Mouse (Mus musculus): Measurements from ENCODE around the gene Cntfr. TPM values are rescaled to one million over a fixed set of nuclear protein-coding genes. Genes with fewer than 3 reads are reported as not detected.
"Not testable (repeated sequence)": the region's sequence is repeated elsewhere in the genome, so short reads cannot be mapped to it uniquely, and the experiment has no call there.

The Cntfr gene
- 29.7 and 51.6 TPM in 2 replicates for polyA plus RNA-seq (2016; fragmentation: Nextera tagmentation; extraction: Ambion mirVana)

DNA sequence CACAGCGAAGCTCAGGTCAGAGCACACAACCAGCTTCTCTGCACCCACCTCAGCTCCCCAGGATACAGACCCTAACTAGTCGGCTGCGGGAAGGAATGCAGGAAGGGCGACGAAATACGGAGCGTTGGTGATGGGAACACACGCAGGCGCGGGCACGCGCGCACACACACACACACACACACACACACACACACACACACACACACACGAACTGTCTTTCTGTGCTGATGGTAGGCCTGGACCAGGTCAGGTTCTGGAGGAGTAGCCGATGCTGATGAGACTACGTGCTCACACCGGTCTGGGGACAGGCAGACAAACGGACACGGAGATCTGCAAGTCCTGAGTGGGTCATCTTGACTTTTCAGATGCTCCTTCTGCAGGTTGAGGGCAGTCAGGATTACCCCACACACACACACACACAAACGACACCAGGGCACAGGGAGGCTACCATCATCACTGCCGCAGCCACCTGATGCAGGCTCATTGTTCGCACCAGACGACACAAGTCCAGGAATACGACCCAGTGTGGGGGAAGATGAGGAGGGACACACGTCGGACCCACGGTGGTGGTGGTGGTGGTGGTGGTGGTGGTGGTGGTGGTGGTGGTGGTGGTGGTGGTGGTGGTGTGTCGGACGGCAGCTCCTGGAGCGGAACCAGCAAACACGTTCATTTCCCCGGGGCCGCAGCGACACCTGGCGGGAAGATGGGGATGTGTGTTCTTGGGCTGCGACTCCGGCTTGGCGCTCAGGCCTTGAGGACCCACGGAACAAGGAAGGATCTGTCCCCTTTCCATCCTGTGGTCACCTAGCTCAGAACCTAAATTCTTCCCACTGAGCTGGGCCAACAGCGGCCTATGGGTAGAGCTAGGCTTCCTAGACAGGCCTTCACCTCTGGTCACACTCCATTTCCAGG is at the start of gene Cntfr:
Cntfr (minus strand) TSS at position 160 of the 912 bp plus-strand sequence.
- Histone ChIP-seq H3K27ac (0 out of 2 replicates have a peak within 1 kb of the TSS, but pooled peaks have one; percentile 81), H3K4me3 (peak within 1 kb of the TSS; percentile 42), H3K4me1 (replicated peaks) (peaks cover 17% of the 10 kb centered on the region)
- H3K27me3 ChIP-seq (ENCODE audit: insufficient read depth, poor library complexity, severe bottlenecking); H3K36me3 ChIP-seq; H3K9me3 ChIP-seq: not testable (repeated sequence)
- WGBS, result 12% methylated on average over 36 of the region's 40 CpGs
- DNase-seq (ENCODE audit: low spot score), result peak; percentile 86

DNA sequence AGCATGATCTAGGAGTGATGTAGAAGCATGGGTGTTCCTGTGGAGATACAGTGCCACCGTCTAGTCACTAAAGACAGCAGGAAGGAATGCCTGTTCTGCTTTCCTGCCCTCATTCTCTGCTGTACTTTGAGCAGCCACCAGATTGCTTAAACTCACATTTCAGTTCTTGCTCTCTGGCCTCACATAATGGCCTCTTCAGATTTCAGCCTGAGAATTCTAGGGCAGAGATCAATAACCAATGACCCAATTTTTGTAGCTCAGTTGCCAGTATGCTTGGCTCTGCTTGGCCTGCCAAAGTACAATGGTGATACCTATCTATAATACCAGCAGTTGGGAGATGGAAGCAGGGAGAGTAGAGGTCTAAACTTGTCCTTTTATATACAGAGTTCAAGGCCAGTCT is 48.1 kb upstream of the Cntfr start:
- 79% methylated on average over 1 of the region's 1 CpGs for WGBS
- peaks cover 21% of the 10 kb centered on the region for H3K9me3 ChIP-seq
- no peak for DNase-seq (ENCODE audit: low spot score)
- no peaks in the 10 kb centered on the region; the same call in 1 of the 2 replicates for H3K27me3 ChIP-seq (ENCODE audit: insufficient read depth, poor library complexity, severe bottlenecking)
- H3K4me1 ChIP-seq (replicated peaks), result peaks cover 15% of the 10 kb centered on the region
- H3K36me3 ChIP-seq, result no peaks in the 10 kb centered on the region
- H3K4me3 ChIP-seq, result no peak overlapping the region
- no peak overlapping the region for H3K27ac ChIP-seq

DNA sequence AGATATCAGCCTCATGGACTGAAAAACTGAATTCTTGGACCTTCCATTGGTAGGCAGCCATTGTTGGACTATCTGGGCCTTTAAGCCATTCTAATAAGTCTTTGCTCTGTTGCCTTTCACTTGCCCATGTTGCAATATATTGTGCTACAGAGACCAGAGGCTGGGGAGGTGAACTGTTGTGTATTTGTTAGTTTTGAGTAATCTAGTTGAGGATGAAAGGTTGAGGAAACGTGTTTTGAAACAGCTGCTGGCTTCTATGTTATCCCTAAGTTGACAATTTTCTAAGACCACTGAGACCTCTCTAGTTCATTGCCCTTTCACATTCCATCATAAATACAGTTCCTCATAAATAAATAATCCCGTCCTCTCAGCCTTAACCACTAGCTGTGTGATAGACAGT is 47.2 kb upstream of the Cntfr start:
- Histone ChIP-seq H3K36me3 (peaks cover 7% of the 10 kb centered on the region), H3K27ac (no peak overlapping the region), H3K9me3 (peaks cover 21% of the 10 kb centered on the region), H3K4me3 (no peak overlapping the region), H3K4me1 (replicated peaks) (peaks cover 23% of the 10 kb centered on the region), H3K27me3 (ENCODE audit: insufficient read depth, poor library complexity, severe bottlenecking) (no peaks in the 10 kb centered on the region; the same call in 1 of the 2 replicates)
- 79% methylated on average over 2 of the region's 2 CpGs for WGBS
- no peak for DNase-seq (ENCODE audit: low spot score)

DNA sequence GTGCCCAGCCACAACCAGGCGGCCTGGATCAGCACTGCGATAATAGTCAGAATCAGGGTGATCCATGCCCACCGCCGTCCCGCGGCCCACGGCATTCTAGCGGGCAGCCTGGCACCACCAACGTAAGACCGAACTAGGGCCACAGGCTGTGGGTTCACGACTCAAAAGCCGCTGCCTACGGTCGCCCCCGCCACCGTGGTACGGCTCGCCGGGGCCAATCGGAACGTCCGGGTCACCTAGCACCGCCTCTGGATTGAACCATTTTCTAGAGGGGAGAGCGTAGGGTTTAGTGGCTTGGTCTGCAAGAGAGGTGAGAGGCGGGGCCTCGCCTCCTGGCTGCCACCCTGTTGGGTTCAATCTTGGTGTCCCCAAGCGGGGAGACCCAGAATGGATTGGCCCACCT is 44.3 kb upstream of the Cntfr start:
- peak overlapping the region; percentile 87 for H3K27ac ChIP-seq
- H3K27me3 ChIP-seq (ENCODE audit: insufficient read depth, poor library complexity, severe bottlenecking), result no peaks in the 10 kb centered on the region
- WGBS, result under 1% methylated on average over 27 of the region's 27 CpGs
- peaks cover 11% of the 10 kb centered on the region for H3K9me3 ChIP-seq
- peak; percentile 94 for DNase-seq (ENCODE audit: low spot score)
- peak overlapping the region; percentile 80 for H3K4me3 ChIP-seq
- H3K36me3 ChIP-seq, result peaks cover 20% of the 10 kb centered on the region
- peaks cover 23% of the 10 kb centered on the region for H3K4me1 ChIP-seq (replicated peaks)

DNA sequence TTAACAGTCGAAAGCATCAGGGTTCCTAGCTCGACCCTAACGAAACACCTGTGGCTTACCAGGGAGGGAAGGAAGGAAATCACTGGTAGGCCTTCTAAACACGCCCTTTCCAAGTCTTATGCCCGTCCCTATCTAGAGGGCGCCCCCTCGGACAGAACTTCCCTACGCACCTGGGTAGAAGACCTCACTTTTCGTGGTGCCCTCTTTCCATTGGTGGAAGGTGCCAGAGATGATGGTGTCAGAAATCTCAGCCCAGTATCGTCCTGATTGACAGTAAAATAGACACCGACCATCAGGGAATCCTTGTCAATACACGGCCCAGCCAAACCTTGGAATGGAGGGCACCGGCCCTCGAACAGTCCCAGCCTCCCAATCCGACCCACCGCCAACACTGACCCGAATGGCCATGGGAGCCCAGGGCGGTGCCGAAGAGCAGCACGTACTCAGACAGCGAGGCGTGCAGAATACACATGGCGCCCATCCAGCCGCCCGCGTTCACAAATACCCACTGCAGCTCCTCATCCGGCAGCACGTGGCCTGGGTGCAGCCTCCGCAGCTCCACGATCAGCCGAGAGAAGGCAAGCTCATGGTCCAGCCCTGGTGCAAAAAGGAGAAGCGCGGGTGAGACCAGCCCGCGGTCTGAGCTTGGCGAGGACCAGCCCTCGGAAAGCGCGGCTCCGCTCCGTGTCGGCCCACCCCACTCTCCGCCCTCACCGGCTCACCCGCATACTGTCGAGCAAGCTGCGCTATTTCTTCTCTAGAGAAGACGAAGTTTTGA is 43.7 kb upstream of the Cntfr start:
- peaks cover 23% of the 10 kb centered on the region for H3K4me1 ChIP-seq (replicated peaks)
- WGBS, result 1% methylated on average over 48 of the region's 48 CpGs
- no peak for DNase-seq (ENCODE audit: low spot score)
- H3K27me3 ChIP-seq (ENCODE audit: insufficient read depth, poor library complexity, severe bottlenecking), result no peaks in the 10 kb centered on the region
- peak overlapping the region; percentile 80 for H3K4me3 ChIP-seq
- H3K9me3 ChIP-seq, result peaks cover 9% of the 10 kb centered on the region
- peak overlapping the region; percentile 87 for H3K27ac ChIP-seq
- peaks cover 20% of the 10 kb centered on the region for H3K36me3 ChIP-seq

DNA sequence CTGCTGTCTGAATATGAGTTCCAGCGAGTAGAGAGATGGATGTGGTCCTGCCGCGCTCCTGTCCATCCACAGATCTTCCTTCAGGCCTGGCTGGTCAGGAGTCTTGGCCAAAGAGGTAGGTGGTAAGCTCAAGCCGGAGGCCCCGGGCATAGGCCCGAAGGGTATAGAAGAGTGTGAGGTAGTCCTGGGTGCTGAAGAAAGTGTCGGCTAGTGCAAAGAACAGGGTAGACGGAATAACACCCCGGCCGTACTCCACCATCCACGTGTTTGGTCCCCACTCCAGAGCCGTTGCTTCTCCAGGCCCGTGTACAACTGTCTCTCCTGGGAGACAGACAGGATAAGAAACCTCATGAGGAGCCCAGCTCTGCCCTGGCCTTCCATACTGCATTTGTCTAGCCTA is 42.4 kb upstream of the Cntfr start:
- peaks cover 20% of the 10 kb centered on the region for H3K36me3 ChIP-seq
- WGBS, result 96% methylated on average over 13 of the region's 13 CpGs
- H3K4me1 ChIP-seq (replicated peaks), result peaks cover 23% of the 10 kb centered on the region
- no peak overlapping the region for H3K27ac ChIP-seq
- H3K9me3 ChIP-seq, result peaks cover 6% of the 10 kb centered on the region
- H3K4me3 ChIP-seq, result no peak overlapping the region
- H3K27me3 ChIP-seq (ENCODE audit: insufficient read depth, poor library complexity, severe bottlenecking), result peaks cover 7% of the 10 kb centered on the region; the same call in 1 of the 2 replicates
- no peak for DNase-seq (ENCODE audit: low spot score)

DNA sequence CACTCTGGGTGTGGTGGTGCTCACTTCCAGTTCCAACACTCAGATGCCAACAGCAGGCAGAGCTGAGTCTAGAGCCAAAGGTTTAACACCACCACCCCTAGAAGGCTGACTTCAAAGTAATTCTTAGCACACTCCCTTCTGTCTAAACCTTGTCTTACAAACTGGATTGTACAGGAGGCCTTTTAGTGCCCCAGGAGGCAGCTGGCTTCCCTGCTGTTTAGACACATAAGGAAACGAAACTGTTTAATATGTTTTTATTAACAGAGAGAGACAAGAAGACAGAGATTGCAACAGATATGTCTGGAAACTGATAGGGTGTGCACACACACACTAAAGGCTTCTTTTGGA is 41.3 kb upstream of the Cntfr start:
- peaks cover 15% of the 10 kb centered on the region for H3K27me3 ChIP-seq (ENCODE audit: insufficient read depth, poor library complexity, severe bottlenecking)
- H3K36me3 ChIP-seq, result peaks cover 20% of the 10 kb centered on the region
- DNase-seq (ENCODE audit: low spot score), result no peak
- WGBS, result 81% methylated on average over 1 of the region's 1 CpGs
- peaks cover 23% of the 10 kb centered on the region for H3K4me1 ChIP-seq (replicated peaks)
- peaks cover 6% of the 10 kb centered on the region for H3K9me3 ChIP-seq
- no peak overlapping the region for H3K27ac ChIP-seq
- H3K4me3 ChIP-seq, result no peak overlapping the region

DNA sequence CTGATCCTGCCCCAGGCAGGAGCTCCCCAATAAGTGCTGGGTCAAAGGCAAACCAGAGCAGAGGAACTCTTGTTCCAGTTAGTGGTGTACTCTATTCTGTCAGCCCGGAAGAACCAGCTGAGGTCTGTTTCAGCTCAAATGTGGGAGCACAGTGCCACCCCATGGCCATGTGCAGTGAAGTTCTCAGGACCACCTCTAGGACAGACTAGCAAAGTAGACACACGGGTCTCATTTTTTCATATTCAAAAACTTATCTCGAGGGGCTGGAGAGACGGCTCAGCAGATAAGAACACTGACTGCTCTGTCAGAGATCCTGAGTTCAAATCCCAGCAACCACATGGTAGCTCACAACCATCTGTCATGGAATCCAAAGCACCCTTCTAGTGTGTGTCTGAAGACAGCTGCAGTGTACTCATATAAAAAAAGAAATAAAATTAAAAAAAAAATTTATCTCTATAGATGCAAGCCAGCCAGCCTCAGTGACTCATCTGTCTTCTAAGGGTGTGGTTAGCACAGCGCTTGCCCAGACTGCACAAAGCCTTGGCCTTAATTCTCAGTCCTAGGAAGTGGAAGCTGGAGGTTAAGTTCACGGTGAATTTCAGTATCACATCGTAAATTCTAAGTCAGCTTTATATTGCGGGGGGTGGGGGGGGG is 40.8 kb upstream of the Cntfr start:
- H3K4me1 ChIP-seq (replicated peaks), result peaks cover 23% of the 10 kb centered on the region
- H3K9me3 ChIP-seq, result peaks cover 6% of the 10 kb centered on the region

DNA sequence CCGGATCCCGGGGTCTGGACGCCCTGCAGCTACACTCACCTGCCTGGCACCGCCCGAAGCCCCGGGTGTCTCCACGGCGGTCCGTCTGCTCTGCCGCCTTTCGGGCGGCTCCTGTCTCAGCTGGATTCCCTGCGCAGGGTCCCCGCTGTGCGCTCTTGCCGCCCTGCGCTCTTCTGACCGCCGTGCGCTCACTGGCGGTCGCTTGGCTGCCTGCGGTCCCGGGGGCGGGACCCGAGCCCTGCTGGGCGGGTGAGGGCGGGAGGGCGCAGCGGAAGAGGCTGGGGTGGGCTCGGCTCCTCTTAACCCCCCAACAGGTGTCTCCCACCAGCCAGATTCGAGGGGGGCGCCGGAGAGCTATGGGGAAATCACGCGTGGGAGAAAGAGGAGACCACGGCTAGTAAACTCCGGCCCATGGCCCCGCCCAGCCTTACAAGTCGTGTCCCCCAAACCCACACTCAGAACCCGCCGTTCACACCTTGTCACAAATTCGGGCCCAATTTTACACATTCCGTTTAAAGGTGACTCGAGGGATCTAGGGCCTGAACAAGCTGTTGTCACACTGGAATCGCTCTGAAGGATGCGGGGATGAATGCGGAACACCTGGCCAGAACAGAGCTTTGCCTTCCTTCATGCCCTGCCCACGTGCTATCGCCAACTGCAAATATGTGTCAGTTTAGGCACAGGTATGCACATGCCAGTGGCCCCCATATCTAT is 34.3 kb upstream of the Cntfr start, which contains the start of gene Arid3c:
Arid3c (minus strand) TSS at position 91 of the 714 bp plus-strand sequence.
- Histone ChIP-seq H3K9me3 (peaks cover 6% of the 10 kb centered on the region), H3K27ac (no peak within 1 kb of the TSS), H3K4me3 (peak within 1 kb of the TSS; percentile 52), H3K4me1 (replicated peaks) (peaks cover 27% of the 10 kb centered on the region), H3K36me3 (no peaks in the 10 kb centered on the region), H3K27me3 (ENCODE audit: insufficient read depth, poor library complexity, severe bottlenecking) (peaks cover 85% of the 10 kb centered on the region)
- peak; percentile 32 for DNase-seq (ENCODE audit: low spot score)
- WGBS, result 2% methylated on average over 50 of the region's 50 CpGs

More for the DNA sequence above, 40.8 kb upstream of the Cntfr start:
- no peak overlapping the region for H3K4me3 ChIP-seq
- WGBS, result 53% methylated on average over 8 of the region's 8 CpGs
- peak; percentile 71 for DNase-seq (ENCODE audit: low spot score)
- H3K36me3 ChIP-seq, result peaks cover 20% of the 10 kb centered on the region
- peaks cover 20% of the 10 kb centered on the region for H3K27me3 ChIP-seq (ENCODE audit: insufficient read depth, poor library complexity, severe bottlenecking)
- no peak overlapping the region for H3K27ac ChIP-seq

DNA sequence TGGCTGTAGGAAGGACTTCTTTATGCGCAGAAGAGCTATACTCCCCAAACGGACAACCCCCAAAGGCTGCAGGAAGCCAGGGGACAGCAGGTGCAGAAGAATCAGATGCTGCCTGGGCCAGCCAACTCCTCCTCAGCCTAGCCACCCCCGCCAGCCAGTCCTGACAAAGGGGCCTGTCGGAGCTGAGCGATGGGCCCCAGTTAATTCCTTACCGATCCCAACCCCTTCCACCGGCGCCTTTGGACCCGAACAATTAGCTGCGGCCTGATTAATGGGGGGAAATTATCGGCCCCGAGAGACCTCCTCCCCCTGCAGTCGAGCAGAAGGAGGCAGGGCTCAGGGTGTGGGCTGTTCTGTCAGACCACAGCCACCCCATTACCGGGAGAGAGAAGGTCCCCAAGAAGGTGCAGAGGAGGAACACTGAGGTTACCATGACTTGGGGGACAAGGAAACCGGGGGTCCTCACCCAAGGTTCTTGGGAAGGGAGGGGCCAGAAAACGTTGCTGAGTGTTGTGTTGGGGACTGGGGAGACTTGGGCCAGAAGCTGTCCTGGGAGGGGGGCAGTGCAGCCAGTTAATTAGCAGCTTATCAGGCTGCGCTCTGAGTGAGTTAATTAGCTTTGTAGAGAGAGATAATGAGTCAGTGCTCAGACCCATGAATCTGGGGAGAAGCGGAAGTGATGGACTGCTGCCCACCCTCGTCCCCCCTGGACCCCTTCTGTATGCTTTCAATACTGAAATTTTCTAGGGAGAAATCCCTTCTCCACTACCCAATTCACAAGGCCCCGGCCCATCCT is 30.1 kb upstream of the Cntfr start:
- WGBS, result 17% methylated on average over 20 of the region's 20 CpGs
- Histone ChIP-seq H3K36me3 (no peaks in the 10 kb centered on the region), H3K27ac (peak overlapping the region; percentile 45; the same call in 1 of the 2 replicates), H3K9me3 (no peaks in the 10 kb centered on the region), H3K4me3 (peak overlapping the region; percentile 29; the same call in 1 of the 2 replicates), H3K27me3 (ENCODE audit: insufficient read depth, poor library complexity, severe bottlenecking) (peaks cover 85% of the 10 kb centered on the region), H3K4me1 (replicated peaks) (peaks cover 41% of the 10 kb centered on the region)
- peak; percentile 48 for DNase-seq (ENCODE audit: low spot score)

DNA sequence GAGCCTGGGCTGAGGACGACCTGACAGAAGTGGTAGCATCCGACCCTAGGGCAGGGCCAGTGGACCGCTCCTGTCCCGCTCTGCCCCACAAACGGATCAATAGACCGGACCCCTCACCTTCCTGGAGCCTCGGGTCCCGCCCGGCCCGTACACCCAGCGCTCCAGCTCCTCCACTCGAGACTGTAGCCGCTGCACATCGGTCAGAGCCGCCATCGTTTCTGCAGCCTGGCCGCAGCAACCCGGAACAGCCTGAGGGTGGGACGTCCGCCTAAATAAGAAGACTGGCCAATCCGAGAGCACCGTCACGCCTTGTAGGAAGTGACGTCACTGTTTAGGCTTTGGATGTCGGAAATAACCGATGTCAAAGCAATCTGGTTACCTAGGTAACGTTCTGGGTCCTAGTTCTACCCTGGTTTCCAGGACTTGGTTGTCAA is 26.0 kb upstream of the Cntfr start, which contains the start of gene Dctn3:
Dctn3 (minus strand) TSS at position 253 of the 434 bp plus-strand sequence.
- Histone ChIP-seq H3K4me3 (peak within 1 kb of the TSS; percentile 92), H3K4me1 (replicated peaks) (peaks cover 36% of the 10 kb centered on the region), H3K9me3 (no peaks in the 10 kb centered on the region), H3K27ac (peak within 1 kb of the TSS; percentile 90), H3K36me3 (peaks cover 29% of the 10 kb centered on the region), H3K27me3 (ENCODE audit: insufficient read depth, poor library complexity, severe bottlenecking) (peaks cover 44% of the 10 kb centered on the region)
- WGBS, result under 1% methylated on average over 27 of the region's 27 CpGs
- peak; percentile 90 for DNase-seq (ENCODE audit: low spot score)

All from hindbrain, embryonic 10.5 days (tissue).